Mouse (Mus musculus) midbrain, embryonic 16.5 days (tissue): ENCODE measurements around the gene Gm5148. TPM values are rescaled to one million over a fixed set of nuclear protein-coding genes. Genes with fewer than 3 reads are reported as not detected.

Experiments
- ATAC-seq: fragments of 200-750 bp; cut with Nextera tagmentation; 2 replicates; pipeline ENCODE4 v1.8.0; 2017; ENCODE audit warnings: moderate TSS enrichment
- H3K27ac ChIP-seq: fragments of 300-500 bp; sonication (generic); 2 replicates; pipeline ENCODE4 v1.5.1; 2014; ENCODE audit warnings: mild to moderate bottlenecking, low read length, mixed read lengths
- H3K27me3 ChIP-seq: fragments of 300-500 bp; sonication (generic); 2 replicates; pipeline ENCODE4 v1.6.1; 2014; ENCODE audit warnings: low read depth, low read length, mixed read lengths; ENCODE audit not compliant: control insufficient read depth, insufficient read depth
- H3K36me3 ChIP-seq: fragments of 300-500 bp; sonication (generic); 2 replicates; pipeline ENCODE4 v1.6.1; 2014; ENCODE audit warnings: mild to moderate bottlenecking, low read length, moderate library complexity, mixed read lengths; ENCODE audit not compliant: control insufficient read depth, insufficient read depth
- H3K4me1 ChIP-seq: fragments of 300-500 bp; sonication (generic); 2 replicates; pipeline ENCODE4 v1.6.1; 2014; ENCODE audit warnings: mild to moderate bottlenecking, low read length, mixed read lengths; ENCODE audit not compliant: control insufficient read depth, insufficient read depth
- H3K4me2 ChIP-seq: fragments of 300-500 bp; sonication (generic); 2 replicates; pipeline ENCODE4 v1.6.1; 2014; ENCODE audit warnings: mild to moderate bottlenecking, low read length, mixed read lengths
- H3K4me3 ChIP-seq: fragments of 300-500 bp; sonication (generic); 2 replicates; pipeline ENCODE4 v1.5.1; 2014; ENCODE audit warnings: low read depth, mild to moderate bottlenecking, low read length, moderate library complexity, mixed read lengths
- H3K9ac ChIP-seq: fragments of 300-500 bp; sonication (generic); 2 replicates; pipeline ENCODE4 v1.6.1; 2014; ENCODE audit warnings: low read depth, low read length, mixed read lengths
- H3K9me3 ChIP-seq: fragments of 300-500 bp; sonication (generic); replicated peaks from 2 replicates; pipeline ENCODE4 v1.6.1; 2014; ENCODE audit warnings: mild to moderate bottlenecking, low read length, mixed read lengths; ENCODE audit not compliant: control insufficient read depth, poor library complexity, severe bottlenecking
- WGBS: fragments of 180-500 bp; shearing (Covaris S2); extraction: QIAGEN DNeasy Blood & Tissue Kit; methylation state at CpG from one replicate; pipeline ENCODE4 v1.1.7; 2014; 5-methylcytosine and 5-hydroxymethylcytosine counted together
- polyA plus RNA-seq: library from polyadenylated mRNA; unstranded; fragments of >200 nt; fragmentation: Nextera tagmentation; extraction: Ambion mirVana; gene quantifications from 2 replicates; pipeline ENCODE4 v1.2.1, GENCODE M21; 2015

Gm5148 gene
- polyA plus RNA-seq, 1 experiment from 2014 or later: 16.2 TPM

DNA sequence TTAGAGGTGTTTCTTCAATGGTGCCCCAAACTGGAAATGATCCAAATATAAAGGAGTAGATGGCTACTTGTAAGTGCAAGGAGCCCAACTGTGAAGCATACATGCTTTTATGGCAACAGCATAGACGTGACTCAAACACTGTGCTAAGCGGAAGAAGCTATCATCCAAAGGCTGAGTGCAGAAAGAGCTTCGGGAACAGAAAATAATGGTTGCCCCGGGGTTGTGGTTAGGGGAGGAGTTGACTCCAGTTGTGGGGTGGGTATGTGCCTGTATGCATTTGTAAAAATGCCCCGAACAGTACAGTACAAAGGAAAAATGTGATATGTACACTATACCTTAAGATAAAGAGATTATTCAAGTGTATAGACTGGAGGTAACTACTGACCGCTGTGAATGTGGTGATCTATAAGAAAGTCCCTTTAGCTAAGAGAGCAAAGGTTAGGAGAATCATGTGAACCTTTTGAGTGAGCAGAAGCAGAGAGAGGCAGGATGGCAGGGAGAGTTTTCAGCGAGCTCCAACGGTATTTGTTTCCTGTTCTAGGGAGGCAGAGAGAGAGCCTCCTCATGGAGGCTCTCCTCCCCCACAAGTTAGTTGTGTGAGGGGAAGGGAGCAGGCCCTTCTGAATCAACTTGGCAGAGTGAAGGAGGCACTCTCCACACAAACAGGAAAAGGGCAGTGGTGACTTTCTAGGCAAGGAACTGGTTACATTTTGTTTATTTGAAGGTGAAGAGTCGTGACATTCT is 23.1 kb upstream of the Gm5148 start:
- H3K9me3 ChIP-seq: no peaks in the 10 kb centered on the region
- no peak overlapping the region for H3K27ac ChIP-seq
- no peaks in the 10 kb centered on the region for H3K27me3 ChIP-seq
- no peak for ATAC-seq
- 93% methylated on average over 9 of the region's 9 CpGs for WGBS
- no peaks in the 10 kb centered on the region for H3K4me1 ChIP-seq
- H3K4me2 ChIP-seq: no peak overlapping the region
- H3K4me3 ChIP-seq: no peak overlapping the region
- H3K36me3 ChIP-seq: no peaks in the 10 kb centered on the region
- no peak overlapping the region for H3K9ac ChIP-seq

DNA sequence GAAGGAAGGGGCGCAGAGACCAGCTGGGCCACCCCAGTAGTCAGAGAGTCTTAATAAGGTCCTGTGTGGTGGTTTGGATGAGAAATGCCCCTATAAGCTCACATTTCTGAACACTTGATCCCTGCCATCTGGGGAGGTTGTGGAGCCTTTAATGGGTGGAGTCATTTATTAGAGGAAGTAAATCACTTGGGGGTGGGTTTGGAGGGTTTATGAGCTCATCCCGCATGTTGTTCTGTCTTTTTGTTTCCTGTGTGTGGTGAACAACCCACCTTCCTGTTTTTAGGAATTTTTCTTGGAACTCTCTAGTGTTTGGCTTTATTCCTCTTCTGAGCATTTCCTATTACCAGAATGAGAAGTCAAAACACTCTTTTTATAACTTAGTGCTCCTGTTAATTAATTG is 19.8 kb upstream of the Gm5148 start:
- 88% methylated on average over 2 of the region's 2 CpGs for WGBS
- H3K4me1 ChIP-seq: no peaks in the 10 kb centered on the region
- no peak overlapping the region for H3K4me2 ChIP-seq
- ATAC-seq: no peak
- no peaks in the 10 kb centered on the region for H3K36me3 ChIP-seq
- H3K4me3 ChIP-seq: no peak overlapping the region
- no peaks in the 10 kb centered on the region for H3K9me3 ChIP-seq
- H3K9ac ChIP-seq: no peak overlapping the region
- no peaks in the 10 kb centered on the region for H3K27me3 ChIP-seq
- H3K27ac ChIP-seq: no peak overlapping the region

DNA sequence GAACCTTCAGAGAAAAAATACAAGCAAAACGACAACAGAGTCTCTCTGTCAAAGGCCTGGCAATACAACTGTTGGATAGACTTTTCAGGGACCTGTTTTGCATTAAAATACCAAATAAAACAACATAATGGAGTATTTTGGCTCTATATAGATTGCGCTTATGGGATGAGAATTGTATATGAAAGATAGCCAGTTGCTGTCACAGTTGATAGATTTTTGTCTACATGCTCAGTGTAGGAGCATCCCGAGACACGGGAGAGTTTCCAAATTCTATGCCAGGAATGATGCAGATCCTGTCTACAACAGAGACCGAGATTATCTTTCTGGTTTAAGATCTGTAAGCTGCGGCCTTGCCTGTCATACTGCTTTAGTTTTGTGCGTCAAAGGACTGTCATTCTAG is 15.7 kb upstream of the Gm5148 start:
- Histone ChIP-seq H3K4me1 (no peaks in the 10 kb centered on the region), H3K27me3 (no peaks in the 10 kb centered on the region), H3K4me2 (no peak overlapping the region), H3K36me3 (no peaks in the 10 kb centered on the region), H3K9me3 (no peaks in the 10 kb centered on the region), H3K4me3 (no peak overlapping the region), H3K9ac (no peak overlapping the region), H3K27ac (no peak overlapping the region)
- ATAC-seq: no peak
- 91% methylated on average over 7 of the region's 7 CpGs for WGBS

DNA sequence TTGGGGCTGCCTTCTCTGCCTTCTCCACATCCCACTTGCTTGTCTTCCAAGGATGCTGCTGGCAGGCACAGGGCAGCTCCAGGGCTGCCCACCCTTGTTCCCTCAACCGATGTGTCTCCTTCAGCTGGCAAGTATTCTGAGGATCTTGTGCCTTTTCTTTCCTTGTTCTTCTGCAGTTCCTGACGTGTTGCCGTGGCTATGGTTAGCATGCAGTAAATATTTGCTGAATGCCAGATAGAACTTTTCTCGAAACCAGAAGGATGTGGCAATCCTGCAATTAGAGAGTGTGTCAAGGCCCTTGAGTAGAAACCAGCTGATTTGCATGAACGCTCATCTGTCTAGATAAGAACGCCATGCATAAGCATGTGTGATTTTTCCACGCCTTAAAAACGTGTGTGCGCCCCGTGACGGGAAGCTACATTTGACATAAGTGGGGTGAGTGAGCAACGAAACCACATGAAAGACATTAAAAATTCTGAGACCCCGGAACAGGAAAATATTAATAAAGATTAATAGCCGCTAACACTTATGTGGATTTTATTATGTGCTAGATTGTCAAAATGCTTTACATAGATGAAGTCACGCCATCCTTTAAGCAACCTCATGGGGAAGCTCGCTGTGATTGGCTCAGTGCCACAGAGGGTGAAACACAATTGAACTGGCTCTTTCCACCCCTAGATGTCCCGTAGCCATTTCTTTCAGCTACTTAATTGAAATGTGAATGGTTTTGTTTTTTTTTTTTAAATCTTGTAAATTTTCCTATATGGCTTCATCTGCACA is 14.1 kb upstream of the Gm5148 start:
- 67% methylated on average over 17 of the region's 17 CpGs for WGBS
- no peak for ATAC-seq
- no peaks in the 10 kb centered on the region for H3K27me3 ChIP-seq

DNA sequence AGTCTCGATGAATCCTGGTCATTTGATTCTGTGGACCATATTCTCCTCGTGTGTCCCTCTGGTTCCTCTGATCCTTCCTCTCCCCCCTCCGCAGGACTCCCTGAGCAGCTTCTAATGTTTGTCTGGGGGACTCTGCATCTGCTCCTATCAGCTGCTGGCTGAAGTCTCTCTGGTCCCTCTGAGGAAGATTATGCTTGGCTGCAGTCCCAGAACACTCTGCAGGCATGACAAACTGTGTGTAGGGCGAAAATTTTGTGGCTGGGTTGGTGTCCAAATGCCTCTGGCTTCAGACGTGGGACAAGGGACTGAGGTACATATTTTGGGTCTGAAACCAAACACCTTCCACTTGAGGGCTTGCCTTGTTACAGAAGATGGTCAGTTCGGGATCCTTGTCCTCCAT is 13.1 kb upstream of the Gm5148 start:
- ATAC-seq: peak; percentile 42; the same call in 1 of the 2 replicates
- H3K4me2 ChIP-seq: no peak overlapping the region
- no peaks in the 10 kb centered on the region for H3K36me3 ChIP-seq
- no peak overlapping the region for H3K27ac ChIP-seq
- H3K4me1 ChIP-seq: no peaks in the 10 kb centered on the region
- H3K9me3 ChIP-seq: no peaks in the 10 kb centered on the region
- no peaks in the 10 kb centered on the region for H3K27me3 ChIP-seq
- no peak overlapping the region for H3K9ac ChIP-seq
- WGBS: 49% methylated on average over 6 of the region's 6 CpGs
- H3K4me3 ChIP-seq: no peak overlapping the region

More for the DNA sequence above, 14.1 kb upstream of the Gm5148 start:
- Histone ChIP-seq H3K36me3 (no peaks in the 10 kb centered on the region), H3K9me3 (no peaks in the 10 kb centered on the region), H3K4me2 (no peak overlapping the region), H3K9ac (no peak overlapping the region), H3K27ac (no peak overlapping the region), H3K4me1 (no peaks in the 10 kb centered on the region), H3K4me3 (no peak overlapping the region)

DNA sequence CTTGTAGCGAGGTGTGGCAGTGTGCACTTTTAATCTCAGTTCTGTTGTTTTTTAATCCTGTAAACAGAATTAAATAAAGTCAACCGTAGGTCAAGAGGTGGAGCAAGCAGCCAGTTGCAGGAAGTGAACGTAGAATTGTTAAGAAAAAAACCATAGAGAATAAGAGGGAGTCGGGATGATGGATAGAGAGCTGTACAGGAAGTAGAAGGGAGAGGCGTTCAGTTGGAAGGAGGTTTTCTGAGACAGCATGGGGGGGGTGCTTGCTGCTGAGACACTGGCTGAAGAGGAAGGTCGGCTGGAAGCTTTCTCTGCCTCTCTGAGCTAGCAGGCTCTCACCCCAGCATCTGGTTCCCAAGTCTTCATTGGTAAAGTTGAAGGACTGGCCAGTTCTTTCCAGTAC is 10.9 kb upstream of the Gm5148 start:
- Histone ChIP-seq H3K4me1 (no peaks in the 10 kb centered on the region), H3K27ac (no peak overlapping the region), H3K36me3 (no peaks in the 10 kb centered on the region), H3K9ac (no peak overlapping the region), H3K9me3 (no peaks in the 10 kb centered on the region), H3K27me3 (no peaks in the 10 kb centered on the region), H3K4me3 (no peak overlapping the region), H3K4me2 (no peak overlapping the region)
- ATAC-seq: no peak
- 84% methylated on average over 6 of the region's 6 CpGs for WGBS

DNA sequence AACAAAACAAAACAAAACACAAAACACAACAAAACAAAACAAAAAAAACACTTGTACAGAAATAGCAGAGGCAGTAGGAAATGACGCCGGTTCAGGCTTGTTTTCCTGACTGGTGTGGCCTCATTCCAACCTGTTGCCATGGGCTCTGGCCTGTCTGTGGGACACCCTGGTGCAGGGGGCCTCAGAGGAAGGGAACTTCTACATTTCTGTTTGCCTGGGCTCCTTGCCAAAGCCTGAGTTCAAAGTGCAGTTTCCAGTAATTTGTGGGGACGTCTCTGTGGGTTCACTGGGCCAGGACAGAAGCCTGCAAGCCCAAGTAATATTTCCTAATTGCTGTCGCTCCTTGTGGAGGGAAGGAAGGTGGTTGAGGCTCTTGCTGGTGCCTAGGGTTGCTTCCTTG is 4.9 kb upstream of the Gm5148 start:
- Histone ChIP-seq H3K9me3 (no peaks in the 10 kb centered on the region), H3K4me3 (no peak overlapping the region), H3K9ac (no peak overlapping the region), H3K4me2 (no peak overlapping the region), H3K36me3 (no peaks in the 10 kb centered on the region), H3K4me1 (0 out of 2 replicates have a peak, but pooled peaks cover 2% of the 10 kb centered on the region), H3K27me3 (no peaks in the 10 kb centered on the region), H3K27ac (no peak overlapping the region)
- ATAC-seq: no peak
- 41% methylated on average over 4 of the region's 4 CpGs for WGBS

DNA sequence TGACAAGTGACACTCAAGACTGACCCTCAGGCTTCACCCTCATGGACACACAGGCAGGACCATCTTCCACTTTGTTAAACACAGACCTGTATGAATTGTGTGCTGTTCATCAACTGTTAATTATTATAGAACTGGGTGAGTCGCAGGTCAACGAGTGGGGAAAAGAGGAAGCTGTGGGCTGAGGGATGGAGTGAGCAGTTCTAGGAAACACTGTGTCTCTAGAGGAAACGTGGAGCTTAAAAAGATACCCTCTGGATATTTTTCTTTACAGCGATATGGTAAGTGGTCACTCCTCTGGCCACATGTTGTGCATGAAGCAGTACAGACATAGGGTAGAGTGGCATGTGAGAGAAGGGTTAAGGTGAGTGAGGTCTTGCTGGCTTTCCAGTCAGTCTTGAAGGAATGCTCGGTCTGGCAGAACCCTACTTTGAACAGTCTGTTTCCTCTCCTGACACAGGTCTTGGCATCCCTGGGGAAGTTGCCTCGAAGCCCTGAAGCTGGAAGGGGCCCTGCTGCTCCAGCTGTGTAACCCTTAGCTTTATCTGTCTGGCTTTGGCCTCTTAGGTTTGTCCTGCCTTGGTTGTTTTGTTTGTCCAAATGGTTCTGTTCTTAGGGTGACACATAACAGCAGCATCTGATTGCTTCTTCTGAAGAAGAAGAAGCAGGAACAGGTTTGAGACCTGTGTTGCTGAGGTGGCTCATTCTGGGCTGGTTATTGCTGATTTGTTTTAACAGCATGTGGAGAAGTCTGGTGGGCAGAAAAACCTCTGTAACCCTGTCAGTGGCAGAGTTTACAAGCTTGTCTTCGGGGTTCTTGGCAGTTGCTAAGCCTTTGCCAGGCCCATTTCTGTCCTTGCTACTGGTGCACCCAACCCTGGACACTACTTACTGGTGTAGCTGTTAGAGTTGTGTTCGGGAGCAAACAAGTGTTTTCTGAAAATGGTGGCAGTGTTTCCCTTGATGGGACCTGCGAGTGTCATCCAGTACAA is 4.1 kb upstream of the Gm5148 start:
- 0 out of 2 replicates have a peak, but pooled peaks cover 4% of the 10 kb centered on the region for H3K4me1 ChIP-seq
- no peak overlapping the region for H3K4me2 ChIP-seq
- H3K4me3 ChIP-seq: no peak overlapping the region
- no peaks in the 10 kb centered on the region for H3K27me3 ChIP-seq
- H3K9ac ChIP-seq: no peak overlapping the region
- no peaks in the 10 kb centered on the region for H3K9me3 ChIP-seq
- no peaks in the 10 kb centered on the region for H3K36me3 ChIP-seq
- ATAC-seq: no peak
- 78% methylated on average over 9 of the region's 9 CpGs for WGBS
- H3K27ac ChIP-seq: no peak overlapping the region
